Mouse (Mus musculus) ES-E14 (cell line): ENCODE measurements around the gene Lrrc23. TPM values are rescaled to one million over a fixed set of nuclear protein-coding genes. Genes with fewer than 3 reads are reported as not detected.
"Not testable (repeated sequence)": the region's sequence is repeated elsewhere in the genome, so short reads cannot be mapped to it uniquely, and the experiment has no call there.

Experiments
- DNase-seq: peaks from one replicate; pipeline ENCODE4 v3.0.0-alpha.2; 2013; ENCODE audit warnings: low read depth, low spot score
- H3K27ac ChIP-seq: 2 replicates; pipeline ENCODE4 v1.5.1; 2012; ENCODE audit warnings: low read depth, mild to moderate bottlenecking, low read length, moderate library complexity, mixed read lengths; ENCODE audit not compliant: poor library complexity, insufficient read depth, severe bottlenecking
- H3K36me3 ChIP-seq: 2 replicates; pipeline ENCODE4 v1.6.1; 2012; ENCODE audit warnings: mild to moderate bottlenecking, low read length, moderate library complexity, mixed read lengths; ENCODE audit not compliant: control insufficient read depth, poor library complexity, insufficient read depth, severe bottlenecking
- H3K4me1 ChIP-seq, 2 experiments: fragments of 150-350 bp in 1 of 2; sonication (generic) in 1 of 2; 2 replicates each; pipeline ENCODE4 v1.6.1; 2012; ENCODE audit warnings: low read length in 2 of 2, mild to moderate bottlenecking in 1 of 2, mixed read lengths in 1 of 2; ENCODE audit not compliant: control insufficient read depth in 2 of 2, insufficient read depth in 2 of 2, poor library complexity in 1 of 2
- H3K4me3 ChIP-seq, 2 experiments: fragments of 150-350 bp in 1 of 2; sonication (generic) in 1 of 2; 2 replicates each; pipeline ENCODE4 v1.5.1; 2012; ENCODE audit warnings: low read length in 2 of 2, low read depth in 1 of 2, mild to moderate bottlenecking in 1 of 2, mixed read lengths in 1 of 2; ENCODE audit not compliant: insufficient read depth in 1 of 2, poor library complexity in 1 of 2, severe bottlenecking in 1 of 2
- H3K9ac ChIP-seq: 2 replicates; pipeline ENCODE4 v1.6.1; 2012; ENCODE audit warnings: low read depth, mild to moderate bottlenecking, low read length, mixed read lengths; ENCODE audit not compliant: poor library complexity, insufficient read depth, severe bottlenecking
- H3K9me3 ChIP-seq: fragments of 150-350 bp; sonication (generic); 2 replicates; pipeline ENCODE4 v1.6.1; 2012; ENCODE audit warnings: low read depth, mild to moderate bottlenecking, low read length; ENCODE audit not compliant: control insufficient read depth, insufficient read depth
- CHD2 ChIP-seq: IDR thresholded peaks from 2 replicates; pipeline ENCODE4 v1.6.1; 2014; ENCODE audit warnings: mild to moderate bottlenecking, low read depth, low read length, inconsistent platforms
- HCFC1 ChIP-seq: IDR thresholded peaks from 2 replicates; pipeline ENCODE4 v1.6.1; 2012; ENCODE audit warnings: low read length, inconsistent platforms, borderline replicate concordance; ENCODE audit not compliant: insufficient read depth
- MAFK ChIP-seq: IDR thresholded peaks from 2 replicates; pipeline ENCODE4 v1.6.1; 2014; ENCODE audit warnings: mild to moderate bottlenecking, low read depth, low read length, inconsistent platforms; ENCODE audit not compliant: insufficient read depth
- ZC3H11A ChIP-seq: IDR thresholded peaks from 2 replicates; pipeline ENCODE4 v1.6.1; 2012; ENCODE audit warnings: low read depth, mild to moderate bottlenecking, inconsistent platforms, low read length, borderline replicate concordance
- ZNF384 ChIP-seq: IDR thresholded peaks from 2 replicates; pipeline ENCODE4 v1.6.1; 2012; ENCODE audit warnings: low read depth, low read length, inconsistent platforms
- in situ Hi-C, 2 experiments: fragments of 600-800 bp; cut with MboI; formaldehyde crosslinking; loops; one replicate each; pipeline ENCODE4 v1.15.1; 2025; ENCODE audit warnings: low sequenced_read_pairs in 2 of 2, inconsistent platforms in 1 of 2; ENCODE audit not compliant: unreplicated experiment in 2 of 2
- total RNA-seq: library from RNA; depleted of rRNA; stranded (reverse); fragments of 300-350 nt; gene quantifications from 2 replicates; pipeline ENCODE4 v1.2.3, GENCODE M21; 2012

The Lrrc23 gene
- total RNA-seq, 1 experiment = not detected

DNA sequence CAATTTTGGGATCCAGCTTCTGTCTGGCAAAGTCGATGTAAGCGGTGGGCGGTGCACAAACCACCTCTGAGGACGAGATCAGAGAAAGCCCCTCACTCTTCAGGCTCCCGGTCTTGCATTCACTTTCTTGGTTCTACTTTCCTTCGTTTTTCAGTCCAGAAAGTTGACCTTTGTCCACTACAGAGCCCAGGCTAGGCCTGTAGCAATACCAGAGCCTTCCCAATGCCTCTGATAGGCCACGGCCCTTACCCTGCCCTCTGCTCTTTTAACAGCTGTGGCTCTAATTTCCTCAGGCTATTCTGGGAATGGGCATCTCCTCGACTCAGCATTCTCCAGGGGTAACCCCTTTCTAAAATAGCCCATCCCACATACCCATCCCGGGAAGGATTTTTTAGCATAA lies 33.3 kb upstream of the Lrrc23 start:
- Histone ChIP-seq H3K4me1 (peaks cover 0 to 23% of the 10 kb centered on the region in 2 experiments; a peak in 1 of 4 replicates), H3K9me3 (no peaks in the 10 kb centered on the region), H3K4me3 (peak overlapping the region; percentile 83 to 85), H3K36me3 (peaks cover 45% of the 10 kb centered on the region), H3K27ac (no peak overlapping the region), H3K9ac (peak overlapping the region; percentile 88)
- no peak for DNase-seq
- in situ Hi-C loops = no loop called here
- TF ChIP-seq HCFC1 = no peak
- no peak for TF ChIP-seq ZNF384

DNA sequence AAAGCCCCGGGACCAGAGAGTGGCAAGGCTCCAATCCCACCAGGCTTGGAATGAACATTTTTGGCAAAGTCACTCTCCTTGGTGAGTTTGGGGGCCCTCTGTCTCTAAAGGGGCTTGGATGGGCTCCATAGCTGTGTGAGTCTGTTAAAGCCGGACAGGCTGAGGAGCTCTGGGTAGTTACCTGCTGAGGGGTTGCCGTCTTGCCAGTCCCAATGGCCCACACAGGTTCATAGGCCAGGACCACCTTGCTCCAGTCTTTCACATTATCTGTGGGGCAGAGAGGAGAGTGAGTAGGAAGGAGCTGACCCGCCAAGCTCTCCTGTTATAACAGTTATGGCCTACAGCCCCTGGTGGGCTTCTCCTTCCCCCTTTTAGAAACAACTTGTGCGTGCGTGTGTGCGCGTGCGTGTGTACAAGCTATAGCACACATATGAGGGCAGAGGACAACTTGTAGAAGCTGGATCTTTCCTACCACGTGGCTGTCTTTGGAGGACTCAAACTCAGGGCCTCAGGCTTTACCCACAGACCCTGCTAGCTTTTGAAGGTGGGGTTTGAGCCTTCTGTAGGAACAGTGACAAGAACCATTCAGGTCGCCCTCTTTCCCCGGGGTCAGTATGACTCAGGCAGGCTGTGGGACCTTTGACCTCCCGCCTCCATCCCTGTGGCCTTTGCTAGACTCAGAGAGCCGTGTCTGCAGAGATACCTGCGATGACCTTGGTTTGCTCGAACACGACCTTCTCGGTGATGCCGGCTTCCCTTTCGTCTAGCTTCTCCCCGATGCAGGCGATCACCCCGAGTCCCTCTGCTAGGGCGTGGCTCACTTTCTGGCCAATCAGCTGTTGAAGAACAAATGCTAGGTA lies 32.4 kb upstream of the Lrrc23 start:
- Histone ChIP-seq H3K4me3 (peak overlapping the region in 1 of 2 experiments; percentile 85; a peak in 3 of 4 replicates), H3K27ac (no peak overlapping the region), H3K9ac (no peak overlapping the region), H3K36me3 (peaks cover 36% of the 10 kb centered on the region), H3K9me3 (no peaks in the 10 kb centered on the region), H3K4me1 (peaks cover 0 to 23% of the 10 kb centered on the region in 2 experiments; a peak in 1 of 4 replicates)
- in situ Hi-C loops = no loop called here
- DNase-seq = no peak
- TF ChIP-seq ZNF384 = no peak
- TF ChIP-seq ZC3H11A = no peak
- TF ChIP-seq MAFK = no peak
- TF ChIP-seq HCFC1 = no peak
- no peak for TF ChIP-seq CHD2

DNA sequence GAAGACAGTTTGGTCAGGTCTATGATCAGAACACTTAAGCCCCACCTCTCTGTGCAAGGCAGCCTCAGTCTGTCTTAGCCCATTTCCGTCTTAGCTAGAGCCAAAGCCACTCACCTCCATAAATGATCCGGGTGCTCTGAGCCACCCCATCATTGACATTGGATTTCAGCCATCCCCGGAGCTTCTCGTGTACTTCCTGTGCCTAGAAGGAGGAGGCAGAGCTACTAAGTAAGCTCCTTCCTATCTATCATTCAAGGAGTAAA lies 31.8 kb upstream of the Lrrc23 start:
- H3K36me3 ChIP-seq = peaks cover 30% of the 10 kb centered on the region
- no peak for TF ChIP-seq ZC3H11A
- no peak for TF ChIP-seq MAFK
- no peak for TF ChIP-seq HCFC1
- TF ChIP-seq ZNF384 = no peak
- TF ChIP-seq CHD2 = no peak
- no peak overlapping the region for H3K9ac ChIP-seq
- DNase-seq = no peak
- H3K4me3 ChIP-seq = no peak overlapping the region
- H3K4me1 ChIP-seq = peaks cover 0 to 25% of the 10 kb centered on the region in 2 experiments; a peak in 2 of 4 replicates
- no peaks in the 10 kb centered on the region for H3K9me3 ChIP-seq
- no peak overlapping the region for H3K27ac ChIP-seq
- in situ Hi-C loops = no loop called here

DNA sequence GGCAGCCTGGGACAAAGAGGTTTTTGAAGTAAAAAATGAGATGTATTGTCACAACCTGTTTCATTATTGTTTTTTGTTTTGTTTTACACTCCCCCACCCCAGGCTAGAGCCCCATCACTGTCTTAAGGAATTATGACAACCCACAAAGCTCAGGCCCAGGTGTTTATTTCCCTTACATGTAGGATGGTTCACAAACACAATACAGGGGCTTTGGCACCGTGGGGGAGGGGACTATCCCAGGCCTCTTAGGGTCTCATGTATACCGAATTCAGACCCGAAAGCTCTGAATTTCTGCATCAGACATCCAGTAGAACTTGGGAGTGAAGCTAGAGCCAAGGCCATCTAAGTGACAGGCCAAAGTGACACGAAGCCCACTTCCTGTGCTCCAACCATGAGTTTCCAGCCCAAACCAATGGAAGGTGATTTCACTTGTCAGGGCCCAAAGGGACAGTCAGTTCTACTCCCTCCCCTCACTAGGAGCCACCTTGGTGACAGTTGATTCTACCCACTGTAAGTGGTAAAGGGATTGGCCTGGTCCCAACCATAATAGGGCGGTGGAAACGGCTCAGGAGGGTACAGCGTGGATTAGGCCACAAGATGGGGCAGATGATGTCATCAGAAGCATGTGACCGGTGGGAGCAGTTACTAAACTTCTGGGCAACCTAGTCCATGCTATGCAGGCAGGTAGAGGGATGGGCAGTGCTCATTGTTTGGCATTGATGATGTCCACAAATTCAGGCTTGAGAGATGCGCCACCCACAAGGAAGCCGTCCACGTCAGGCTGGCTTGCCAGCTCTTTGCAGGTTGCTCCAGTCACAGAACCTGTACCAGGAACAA lies 31.3 kb upstream of the Lrrc23 start:
- Histone ChIP-seq H3K4me1 (peaks cover 0 to 25% of the 10 kb centered on the region in 2 experiments; a peak in 2 of 4 replicates), H3K36me3 (peaks cover 27% of the 10 kb centered on the region)
- H3K9ac ChIP-seq, H3K4me3 ChIP-seq, DNase-seq, in situ Hi-C loops, H3K27ac ChIP-seq, H3K9me3 ChIP-seq: not testable (repeated sequence)
